Mouse (Mus musculus) CD4-positive, CD25-positive, alpha-beta regulatory T cell, adult 2 months (primary cell): ENCODE results near the gene Nav2.

ENCODE experiments used
- DNase-seq: peaks from one replicate; pipeline ENCODE4 v3.0.0-alpha.2; 2012; ENCODE audit warnings: low read depth, low spot score

Gene Nav2

DNA sequence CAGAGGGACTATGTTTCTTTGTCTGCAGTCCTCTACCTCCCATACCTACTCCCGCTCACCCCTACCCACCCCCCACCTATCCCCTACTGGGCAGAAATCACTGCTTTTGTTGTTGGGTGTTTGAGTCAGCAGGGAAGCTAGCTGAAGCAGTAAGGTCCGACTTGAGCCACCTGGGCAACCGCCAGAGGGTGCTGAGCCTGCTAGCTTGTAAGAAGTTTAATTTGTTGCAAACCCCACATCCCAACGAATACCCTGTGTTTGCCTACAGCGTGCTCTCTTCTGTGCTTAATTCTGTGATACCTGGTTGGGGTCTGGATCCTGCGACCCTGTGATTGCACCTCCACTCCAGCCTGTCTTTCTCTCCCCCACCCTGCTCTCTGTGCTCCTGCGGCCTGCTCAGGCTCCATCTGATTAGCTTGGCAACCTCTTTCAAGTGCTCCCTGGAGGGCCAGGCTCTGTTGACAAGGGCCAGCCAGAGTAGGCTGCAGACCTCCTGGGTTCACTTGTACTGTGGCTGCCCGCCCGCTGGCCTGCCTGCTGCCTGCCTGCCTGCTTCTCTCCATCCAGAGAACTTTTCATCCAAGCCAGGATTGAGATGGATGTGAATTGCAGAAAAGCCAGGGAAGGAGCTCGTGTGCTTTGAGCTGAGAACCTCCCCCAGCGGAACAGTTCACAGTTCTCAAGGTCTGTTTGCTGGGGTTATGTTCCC is 575.7 kb downstream of the Nav2 start:
- no peak for DNase-seq

DNA sequence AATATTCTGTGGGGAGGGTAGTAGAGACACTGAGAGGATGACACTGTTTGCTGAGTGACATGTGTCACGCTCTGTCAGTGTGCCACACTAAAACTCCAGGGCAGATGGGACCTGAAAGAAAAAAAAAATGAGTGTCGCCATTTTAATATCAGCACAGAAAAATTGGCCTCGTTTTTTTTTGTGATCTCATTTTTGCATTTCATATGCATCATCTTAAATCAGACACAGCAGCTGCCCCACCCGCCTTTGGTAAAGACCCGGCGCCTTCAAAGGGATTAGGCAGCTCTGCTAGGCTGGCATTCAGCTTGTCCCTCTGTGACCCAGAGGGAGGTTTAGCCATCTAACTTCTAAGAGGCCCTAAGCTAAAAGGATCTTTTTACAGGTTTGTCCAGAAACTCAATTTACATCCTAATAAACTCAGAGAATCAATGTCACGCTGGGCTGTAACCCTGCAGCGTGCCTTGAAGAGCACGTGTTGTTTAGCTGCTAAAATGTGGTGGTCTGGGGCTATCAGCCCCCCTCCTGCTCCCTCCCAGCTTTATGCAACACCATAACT is 576.9 kb downstream of the Nav2 start:
- DNase-seq: no peak

DNA sequence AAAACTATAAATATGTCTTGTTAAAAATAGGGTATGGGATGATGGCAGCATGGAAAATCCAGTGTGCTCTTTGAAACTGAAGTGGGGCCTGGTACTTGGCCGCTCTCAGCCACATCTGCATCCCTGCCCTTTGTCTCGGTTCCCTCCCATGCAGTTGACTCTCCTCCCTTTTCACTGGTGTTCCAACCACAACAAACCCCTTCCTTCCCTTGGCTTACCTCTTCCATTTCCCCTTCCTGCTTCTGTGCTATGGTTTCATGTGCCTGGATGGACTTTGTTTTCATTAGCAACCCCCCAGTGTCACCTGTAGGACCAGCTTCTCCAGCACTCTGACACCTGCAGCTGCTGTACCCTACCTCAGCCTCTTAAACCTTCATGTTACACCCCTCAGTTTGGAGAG is 578.8 kb downstream of the Nav2 start:
- DNase-seq: no peak

DNA sequence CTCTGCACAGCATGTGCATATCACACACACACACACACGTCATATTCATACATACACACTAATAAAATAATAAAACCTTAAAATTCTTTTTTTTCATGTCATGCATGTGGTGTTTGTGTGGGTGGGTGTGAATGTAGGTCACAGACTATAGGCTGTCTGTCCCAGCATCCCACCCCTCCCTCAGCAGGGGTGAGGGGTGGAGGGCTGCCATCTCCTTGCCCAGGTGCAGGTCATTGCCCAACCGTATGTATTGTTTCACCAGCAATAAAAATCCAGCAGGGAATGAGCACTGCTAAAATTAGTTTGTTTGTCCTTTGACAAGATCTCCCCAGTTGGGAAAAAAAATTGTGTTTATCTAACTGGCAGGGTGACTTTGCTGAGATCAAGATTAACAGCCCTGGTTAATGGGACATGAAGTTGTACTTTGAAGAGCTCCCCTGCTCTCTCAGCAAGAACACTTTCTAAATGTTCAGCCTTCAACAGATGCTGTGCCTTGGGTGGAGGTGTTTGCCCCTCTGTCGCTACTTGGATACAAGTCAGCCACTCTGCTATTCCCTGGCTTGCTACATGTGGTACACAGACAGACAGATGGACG is 580.1 kb downstream of the Nav2 start:
- DNase-seq: no peak

DNA sequence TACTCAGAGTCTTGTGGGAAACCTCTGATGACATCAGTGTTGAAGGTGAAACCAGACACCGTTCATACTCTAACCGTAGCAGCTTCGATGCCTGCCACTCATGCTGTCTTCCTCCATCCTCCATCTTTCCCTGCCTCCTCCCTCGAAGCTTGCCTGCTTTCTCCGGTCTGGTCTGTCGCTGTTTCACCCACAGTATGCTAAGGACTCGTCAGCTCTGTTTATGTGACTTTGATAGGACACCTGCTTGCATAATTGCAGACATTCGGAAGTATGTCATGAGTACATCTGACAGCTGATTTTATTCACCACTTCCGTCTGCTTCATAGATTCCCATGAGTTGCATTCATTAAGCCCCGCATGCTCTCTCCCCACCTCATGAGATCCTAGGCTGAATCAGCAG is 582.3 kb downstream of the Nav2 start:
- no peak for DNase-seq

DNA sequence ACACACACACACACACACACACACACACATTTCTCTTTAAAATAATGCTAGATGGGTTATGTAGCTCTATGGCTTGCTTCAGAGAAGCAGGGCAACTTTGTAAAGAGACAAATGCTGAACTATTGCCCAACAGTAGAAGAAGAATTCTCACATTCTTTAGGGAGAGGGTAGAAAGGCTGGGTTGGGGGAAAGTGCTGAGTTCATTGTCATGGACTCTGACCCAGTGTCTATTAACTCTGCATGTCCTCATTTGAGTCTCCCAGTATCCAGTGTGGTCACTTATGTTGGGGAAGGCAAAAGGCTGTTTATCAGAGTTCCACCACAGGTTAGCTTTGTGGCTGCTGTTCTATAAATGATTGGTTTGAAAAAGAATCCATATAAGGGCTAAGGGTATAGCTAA is 584.1 kb downstream of the Nav2 start:
- DNase-seq: no peak

DNA sequence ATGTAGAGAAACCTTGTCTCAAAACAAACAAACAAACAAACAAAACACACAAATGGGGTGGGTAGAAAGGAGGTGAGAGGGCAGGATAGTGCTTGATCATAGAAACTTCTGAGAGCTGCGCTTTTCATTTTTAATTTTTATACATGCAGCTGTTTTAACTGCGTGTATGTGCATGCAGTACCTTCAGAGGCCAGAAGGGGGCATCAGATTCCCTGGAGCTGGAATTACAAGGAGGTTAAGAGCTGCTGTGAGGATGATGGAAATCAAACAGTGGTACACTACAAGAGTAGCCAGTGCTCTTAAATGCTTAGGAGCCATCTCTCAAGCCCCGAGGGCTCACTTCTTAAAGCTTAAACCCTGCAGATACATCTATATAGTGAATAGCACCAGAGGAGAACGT is 584.7 kb downstream of the Nav2 start:
- peak; percentile 64 for DNase-seq

DNA sequence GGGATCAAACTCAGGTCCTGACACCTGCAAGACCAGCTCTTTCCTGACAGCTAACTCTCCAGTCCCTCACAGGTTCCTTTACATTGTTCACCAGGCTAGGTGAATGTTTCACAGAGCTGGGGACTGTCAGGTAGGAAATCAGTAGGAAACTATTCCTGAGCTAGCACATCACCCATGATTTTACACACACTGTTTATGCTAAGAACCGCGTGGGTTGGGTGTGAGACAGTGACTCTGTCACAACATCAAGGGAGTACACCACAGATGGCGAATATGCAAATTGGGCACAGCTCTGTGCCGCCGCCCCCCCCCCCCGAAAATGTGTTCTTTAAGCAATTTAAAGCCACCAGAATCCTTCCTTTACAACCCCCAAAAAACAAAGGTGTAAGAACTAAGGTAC is 586.1 kb downstream of the Nav2 start:
- no peak for DNase-seq

DNA sequence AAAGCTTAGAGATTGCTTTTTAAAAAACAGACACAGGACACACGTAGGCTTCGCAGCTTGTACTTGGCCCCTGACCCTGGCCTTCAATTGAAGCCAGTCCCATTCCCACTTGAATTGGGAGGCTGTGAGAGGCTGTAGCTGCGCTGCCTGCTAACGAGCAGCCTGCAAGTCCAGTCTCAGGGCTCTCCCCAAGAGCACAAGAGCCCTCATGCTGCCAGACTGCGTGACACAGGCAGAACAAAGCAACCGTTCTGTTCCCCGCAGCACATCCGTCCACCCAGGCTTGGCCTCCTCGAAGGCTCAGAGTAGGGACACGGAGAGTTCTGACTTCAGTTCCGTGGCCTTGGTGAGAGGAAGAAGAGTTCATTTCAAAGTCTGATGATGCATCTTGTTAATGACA is 587.6 kb downstream of the Nav2 start:
- DNase-seq: no peak

DNA sequence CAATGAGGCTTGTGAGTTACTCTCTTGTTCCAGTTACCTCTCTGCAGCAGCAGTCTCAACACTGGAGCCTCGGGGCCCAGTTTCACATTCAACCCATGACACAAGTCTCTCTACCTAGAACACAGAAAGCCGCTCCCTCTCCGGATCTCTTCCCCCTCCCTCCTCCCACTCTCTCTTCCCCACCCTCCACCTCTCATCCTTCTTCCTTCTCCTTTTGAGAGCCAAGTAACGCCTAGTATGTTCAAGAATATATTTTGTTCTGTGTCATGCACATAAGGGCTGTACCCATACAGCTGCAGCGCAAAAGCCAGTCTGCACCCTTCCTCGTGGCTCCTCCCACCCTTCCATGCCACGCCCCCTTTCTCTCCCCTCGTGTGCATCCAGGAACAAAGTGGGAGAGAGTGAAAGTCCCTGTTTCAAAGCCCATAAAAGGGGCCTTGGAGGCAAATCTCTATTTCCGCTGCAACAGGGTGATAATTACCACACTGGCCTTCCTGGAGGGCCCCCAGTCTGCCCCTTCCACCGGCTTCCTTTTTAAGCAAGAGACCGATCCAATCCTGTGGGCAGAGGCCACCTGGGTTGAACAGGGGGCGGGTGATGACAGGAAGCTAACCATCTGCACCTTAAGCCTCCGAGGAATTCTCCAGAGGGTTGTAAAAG is 588.4 kb downstream of the Nav2 start:
- peak; percentile 34 for DNase-seq

DNA sequence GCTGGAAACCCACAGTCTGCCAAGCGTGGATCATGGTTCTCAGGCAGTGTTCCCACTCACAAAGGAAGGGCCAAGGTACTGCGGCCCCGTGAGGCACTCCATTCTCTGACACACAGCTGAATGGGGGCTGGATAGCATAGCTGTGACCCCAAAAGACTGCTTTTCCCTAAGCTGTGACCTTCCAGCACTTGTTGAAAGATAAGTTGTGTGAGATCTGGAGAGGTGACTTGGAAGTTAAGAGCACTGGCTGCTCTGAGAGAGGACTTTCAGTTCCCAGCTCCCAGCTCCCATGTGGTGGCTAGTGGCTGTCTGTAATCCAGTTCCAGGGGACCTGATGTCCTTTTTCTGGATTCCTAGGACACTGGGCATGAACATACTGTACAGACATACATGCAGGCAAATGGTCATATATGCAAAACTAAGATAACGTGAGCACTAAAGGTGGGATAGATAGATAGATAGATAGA is 588.9 kb downstream of the Nav2 start:
- DNase-seq: no peak

DNA sequence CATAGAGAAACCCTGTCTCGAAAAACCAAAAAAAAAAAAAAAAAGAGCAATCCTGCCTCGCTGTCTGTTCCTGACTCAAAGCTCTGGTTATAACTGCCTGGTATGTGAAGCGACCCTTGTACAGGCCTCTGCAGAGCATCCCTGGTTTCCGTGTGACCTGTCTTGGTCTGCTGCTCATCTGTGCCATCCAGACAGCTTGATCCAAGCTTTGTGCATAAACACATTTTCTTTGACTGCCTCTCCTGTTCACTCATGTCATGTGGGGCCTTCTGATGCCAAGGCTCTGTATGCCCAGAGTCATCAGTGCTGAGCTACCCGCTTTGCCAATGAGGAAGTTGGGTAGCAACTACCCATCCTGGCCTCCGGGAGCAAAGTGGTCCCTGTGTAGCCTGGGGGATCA is 591.1 kb downstream of the Nav2 start:
- no peak for DNase-seq

DNA sequence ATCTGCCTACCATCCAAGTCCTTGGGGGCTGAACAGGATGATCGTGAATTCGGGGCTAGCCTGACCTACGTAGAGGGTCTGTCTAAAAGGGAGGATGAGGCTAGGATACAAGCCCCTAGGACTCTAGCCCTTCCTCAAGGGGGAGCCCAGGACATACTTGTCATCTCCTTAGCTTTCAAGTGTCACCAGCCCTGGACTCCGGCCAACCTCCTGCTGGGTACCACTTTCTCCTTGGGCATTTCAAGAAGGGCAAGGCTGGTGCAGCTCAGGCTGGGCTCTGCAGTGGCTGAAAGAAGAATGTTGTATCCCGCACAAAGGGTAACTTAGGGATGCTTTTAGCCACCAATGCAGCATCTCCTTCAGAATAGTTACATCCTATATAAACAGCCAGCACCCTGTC is 592.4 kb downstream of the Nav2 start:
- DNase-seq: no peak

DNA sequence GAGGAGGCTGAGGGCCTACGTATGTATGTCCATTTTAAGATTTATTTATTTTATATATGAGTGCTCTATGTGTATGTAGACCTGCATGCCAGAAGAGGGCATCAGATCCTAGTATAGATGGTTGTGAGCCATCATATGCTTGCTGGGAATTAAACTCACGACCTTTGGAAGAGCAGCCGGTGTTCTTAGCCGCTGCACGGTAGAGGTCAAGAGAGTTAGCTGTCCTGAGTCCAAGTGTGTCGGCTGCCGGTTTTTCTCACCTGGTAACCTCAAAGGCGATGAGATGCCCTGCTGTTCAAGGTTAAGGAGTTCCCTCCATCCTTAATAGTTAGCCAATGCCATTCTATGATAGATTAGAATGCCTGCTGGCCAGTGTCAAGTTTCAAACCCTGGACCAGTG is 594.9 kb downstream of the Nav2 start:
- DNase-seq: no peak

DNA sequence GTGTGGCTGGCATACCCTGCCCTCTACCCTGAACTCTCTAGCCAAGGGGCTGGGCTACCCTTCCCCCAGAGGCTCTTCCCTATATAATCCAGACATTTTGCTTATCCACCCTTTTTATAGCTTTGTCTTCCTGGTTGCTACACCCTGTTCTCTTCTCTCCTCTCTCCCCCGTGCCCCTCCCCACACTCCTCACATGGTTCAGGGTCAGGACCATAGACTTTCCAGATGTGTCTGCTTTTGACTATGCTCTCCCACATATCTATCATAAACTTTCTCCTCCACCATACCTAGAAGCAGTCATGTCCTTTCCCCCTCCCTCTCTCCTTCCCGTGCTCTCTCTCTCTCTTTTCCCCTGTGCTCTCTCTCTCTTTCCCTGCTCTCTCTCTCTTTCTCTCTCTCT is 595.4 kb downstream of the Nav2 start:
- DNase-seq: no peak

DNA sequence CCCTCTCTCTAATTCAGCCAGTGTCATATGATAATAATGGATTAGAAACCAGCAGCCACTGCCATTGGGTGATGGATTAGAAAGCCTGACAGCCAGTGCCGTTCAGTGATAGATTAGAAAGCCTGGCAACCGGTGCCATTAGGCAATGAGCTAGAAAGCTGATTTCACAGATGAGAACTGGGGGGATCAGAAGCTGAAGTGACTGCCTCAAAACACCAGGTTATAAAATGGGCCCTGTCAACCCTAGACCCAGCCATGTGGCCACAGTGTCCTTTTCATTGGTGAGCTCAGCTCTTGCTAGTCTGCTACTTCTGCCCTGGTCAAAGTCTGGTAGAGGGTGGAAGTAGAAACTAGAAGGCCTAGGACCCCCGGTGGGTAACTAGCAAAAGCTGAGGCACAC is 595.8 kb downstream of the Nav2 start:
- no peak for DNase-seq

DNA sequence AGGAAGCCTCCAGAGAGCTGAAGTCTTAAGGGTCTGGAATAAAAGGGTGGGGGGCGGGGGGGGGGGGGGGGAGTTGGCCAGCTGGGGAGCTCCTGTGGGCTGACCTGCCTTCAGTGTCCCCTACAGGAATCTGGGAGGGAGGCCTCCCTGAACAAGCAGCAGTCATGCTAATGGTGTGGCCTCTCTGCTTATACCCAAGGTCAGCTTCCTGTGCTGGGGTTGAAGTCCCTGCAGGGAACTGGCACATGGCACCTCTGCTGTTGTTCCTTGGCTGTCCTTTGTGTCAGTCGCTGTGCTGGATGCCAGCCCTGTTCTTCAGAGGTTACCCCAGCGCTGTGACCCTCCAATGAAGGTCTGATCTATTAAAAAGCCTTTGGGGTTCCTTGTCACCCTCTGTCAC is 596.5 kb downstream of the Nav2 start:
- DNase-seq: no peak

DNA sequence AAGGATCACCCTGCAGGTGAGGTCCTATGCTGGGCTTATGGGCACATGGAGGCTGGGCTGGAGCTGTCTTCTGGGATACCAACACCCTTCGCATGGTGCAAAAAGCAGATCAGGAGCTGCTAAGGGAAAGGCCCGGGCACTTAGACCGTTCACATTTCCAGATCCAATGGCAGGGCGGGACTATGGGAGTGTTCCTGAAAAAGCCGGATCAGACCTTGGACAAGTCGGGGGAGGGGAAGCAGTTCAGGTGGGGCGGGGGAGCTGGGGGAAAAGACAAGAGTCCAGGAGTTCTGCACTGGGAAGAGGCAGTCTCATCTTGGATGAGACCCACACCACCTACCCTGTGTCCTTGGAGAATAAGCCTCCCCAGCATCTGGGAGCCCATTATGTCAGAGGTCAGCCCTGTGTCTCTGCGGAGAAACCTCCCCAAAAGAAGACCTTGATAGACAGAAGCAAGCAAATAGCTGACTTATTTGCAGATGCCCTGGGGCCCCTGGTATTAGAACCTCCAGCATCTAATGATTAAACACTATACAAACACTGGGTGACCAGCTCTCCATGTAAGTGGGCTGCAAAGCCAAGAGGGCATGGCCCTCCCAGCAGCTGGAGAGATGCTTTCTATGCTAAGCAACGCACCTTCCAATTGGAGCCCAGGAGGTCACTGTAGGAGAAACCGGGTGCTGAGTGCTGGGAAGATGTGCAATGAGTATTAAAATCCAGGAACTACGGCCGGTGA is 597.7 kb downstream of the Nav2 start:
- DNase-seq: no peak

DNA sequence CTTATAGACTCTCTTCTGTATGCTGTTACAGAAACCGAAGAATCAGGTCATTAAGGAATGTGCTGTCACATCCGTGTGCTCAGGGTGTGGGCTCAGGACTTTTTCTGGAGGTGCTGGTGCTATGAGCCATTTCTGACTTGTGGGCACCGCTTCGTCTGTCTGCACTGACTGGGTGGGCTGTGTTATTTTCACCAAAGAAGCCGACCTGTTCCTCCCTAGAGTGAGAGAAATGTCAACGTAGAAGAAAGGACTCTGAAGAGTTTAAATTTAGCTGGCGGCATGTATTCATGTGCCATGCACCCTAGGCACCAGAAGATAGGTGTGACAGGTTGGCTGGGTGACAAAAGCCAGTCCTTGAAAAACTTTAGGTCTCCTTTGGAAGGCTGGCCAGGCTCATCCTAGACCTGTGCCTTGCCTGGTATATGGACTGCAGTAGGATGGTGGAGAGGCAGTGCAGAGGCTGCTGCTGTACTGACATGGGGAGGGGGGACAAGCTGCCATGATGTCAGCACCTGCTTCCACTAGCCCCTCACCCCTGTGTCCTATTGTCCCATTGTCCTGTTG is 599.5 kb downstream of the Nav2 start:
- DNase-seq: no peak

DNA sequence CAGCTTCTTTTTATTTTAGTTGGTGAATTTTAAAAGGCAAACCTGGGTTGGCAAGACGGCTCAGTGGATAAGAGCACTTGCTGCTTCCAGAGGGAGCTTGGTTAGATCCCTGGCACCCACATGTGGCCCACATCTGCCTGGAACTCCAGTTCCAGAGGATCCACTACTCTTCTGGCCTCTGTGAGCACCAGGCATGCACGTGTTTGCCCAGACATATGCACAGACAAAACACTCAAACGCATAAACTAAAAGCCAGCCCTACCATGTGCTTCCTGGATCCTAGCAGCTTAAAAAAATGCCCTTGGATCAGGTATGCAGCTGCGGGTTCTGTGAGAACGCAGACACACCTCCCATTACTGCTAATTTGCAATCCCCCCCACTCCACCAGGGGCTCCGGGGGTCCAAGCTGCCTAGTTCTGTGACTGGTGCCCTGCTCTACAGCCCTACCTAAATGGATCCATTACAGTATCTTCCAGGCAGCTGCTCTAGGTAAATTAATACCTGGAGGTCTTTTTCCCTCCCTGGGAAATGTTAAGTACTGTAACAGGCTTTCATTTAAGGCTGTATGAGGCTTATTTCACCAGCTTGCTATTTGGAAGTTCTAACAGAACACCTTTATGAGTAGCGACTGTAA is 603.4 kb downstream of the Nav2 start:
- no peak for DNase-seq

DNA sequence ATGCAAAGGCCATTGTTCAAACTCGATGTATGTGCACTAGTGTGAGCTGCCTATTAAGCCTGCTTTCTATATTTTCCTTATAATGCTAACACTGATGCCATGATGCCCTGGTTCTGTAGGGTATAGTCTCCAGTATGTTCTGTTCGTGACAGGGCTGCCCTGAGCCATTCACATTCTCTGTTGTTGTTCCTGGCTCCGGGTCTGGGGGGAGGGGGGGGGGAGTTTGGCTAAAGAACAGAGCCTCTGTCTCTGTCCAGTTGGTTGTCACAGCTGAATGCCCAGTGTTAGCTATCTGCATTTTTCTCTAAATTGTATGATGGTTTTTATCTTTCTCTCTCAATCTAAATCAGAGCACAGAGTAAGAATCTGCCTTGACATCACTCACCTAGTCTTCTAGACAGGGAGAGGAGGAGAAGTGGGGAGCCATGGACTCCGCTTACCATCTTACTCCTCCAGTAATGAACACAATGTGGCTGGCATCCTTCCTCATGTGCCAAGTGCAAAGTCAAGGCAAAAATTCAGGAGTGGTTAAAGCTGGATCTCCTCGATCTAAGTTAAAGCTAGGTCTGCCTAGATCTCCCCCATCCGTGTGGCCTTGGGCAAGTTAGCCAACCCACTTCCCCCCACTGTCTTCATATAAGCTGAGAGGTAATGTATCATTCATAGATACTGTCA is 605.4 kb downstream of the Nav2 start:
- DNase-seq: no peak
